Mouse (Mus musculus): ENCODE measurements around the gene Myo1d. TPM values are rescaled to one million over a fixed set of nuclear protein-coding genes. Genes with fewer than 3 reads are reported as not detected.

Myo1d gene
- polyA plus RNA-seq, 1 experiment from 2014 or later = 30.5 TPM

DNA sequence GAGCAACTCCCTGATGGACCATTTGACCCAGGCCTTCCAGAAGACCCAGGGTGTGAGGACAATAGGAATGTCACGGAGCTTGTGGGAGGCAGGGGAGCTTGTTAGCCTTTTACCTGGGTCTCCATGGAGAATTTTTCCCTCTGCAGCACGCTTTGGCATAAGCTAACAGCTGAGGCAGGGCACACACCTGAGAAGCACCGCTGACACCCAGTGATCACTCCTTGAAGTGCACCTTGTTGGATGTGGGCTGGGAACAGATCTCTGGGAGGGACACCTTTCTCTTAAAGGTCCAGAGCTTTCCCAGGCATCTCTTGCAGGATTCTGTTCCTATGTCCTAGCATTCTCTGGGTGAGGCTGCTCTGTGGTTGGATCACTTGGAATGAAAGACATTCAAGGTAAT, 20.2 kb upstream of the Myo1d start:
- Histone ChIP-seq H3K36me3 (no peaks in the 10 kb centered on the region), H3K9ac (no peak overlapping the region), H3K9me3 (no peaks in the 10 kb centered on the region), H3K4me2 (no peak overlapping the region), H3K27ac (no peak overlapping the region), H3K4me1 (no peaks in the 10 kb centered on the region), H3K27me3 (replicated peaks) (no peaks in the 10 kb centered on the region), H3K4me3 (replicated peaks) (no peak overlapping the region)
- ATAC-seq (ENCODE audit: insufficient read depth, low FRiP score, low read depth) = no peak; the same call in 1 of the 2 replicates
- WGBS = 43% methylated on average over 3 of the region's 3 CpGs

DNA sequence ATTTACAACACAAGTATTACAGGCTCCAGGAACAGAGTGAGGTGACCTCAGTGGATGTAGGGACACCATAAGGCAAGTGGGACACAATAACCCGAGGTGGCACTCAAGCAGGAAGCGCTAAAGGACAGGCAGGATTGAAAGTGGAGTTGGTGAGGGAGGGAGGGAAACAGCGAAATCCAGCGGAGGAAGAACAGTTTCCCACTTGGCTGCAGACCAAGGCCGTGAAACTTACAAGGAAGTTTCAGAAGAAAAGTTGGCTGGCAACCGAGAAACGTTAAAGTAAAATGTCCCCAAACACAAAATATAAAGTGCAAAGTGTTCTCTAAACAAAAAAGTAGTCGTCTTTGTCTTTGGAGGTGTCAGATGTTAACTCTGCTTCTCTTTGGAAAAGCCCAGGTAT, 15.6 kb upstream of the Myo1d start:
- Histone ChIP-seq H3K27me3 (replicated peaks) (no peaks in the 10 kb centered on the region), H3K4me1 (0 out of 2 replicates have a peak, but pooled peaks cover 3% of the 10 kb centered on the region), H3K4me2 (no peak overlapping the region), H3K4me3 (replicated peaks) (no peak overlapping the region), H3K36me3 (no peaks in the 10 kb centered on the region), H3K9ac (no peak overlapping the region), H3K27ac (no peak overlapping the region), H3K9me3 (no peaks in the 10 kb centered on the region)
- no peak for ATAC-seq (ENCODE audit: insufficient read depth, low FRiP score, low read depth)
- WGBS = 50% methylated on average over 8 of the region's 8 CpGs

- H3K4me3 ChIP-seq (replicated peaks) = no peak overlapping the region
- H3K27ac ChIP-seq = no peak overlapping the region
- ATAC-seq (ENCODE audit: insufficient read depth, low FRiP score, low read depth) = no peak
- H3K9me3 ChIP-seq = no peaks in the 10 kb centered on the region
- no peaks in the 10 kb centered on the region for H3K36me3 ChIP-seq
- WGBS = 87% methylated on average over 4 of the region's 4 CpGs
- H3K27me3 ChIP-seq (replicated peaks) = no peaks in the 10 kb centered on the region
- H3K4me1 ChIP-seq = 0 out of 2 replicates have a peak, but pooled peaks cover 3% of the 10 kb centered on the region
- H3K9ac ChIP-seq = no peak overlapping the region
- no peak overlapping the region for H3K4me2 ChIP-seq
These were observed 14.5 kb upstream of the Myo1d start for GRCm38 (mm10) chr11:80794290-80794689.

DNA sequence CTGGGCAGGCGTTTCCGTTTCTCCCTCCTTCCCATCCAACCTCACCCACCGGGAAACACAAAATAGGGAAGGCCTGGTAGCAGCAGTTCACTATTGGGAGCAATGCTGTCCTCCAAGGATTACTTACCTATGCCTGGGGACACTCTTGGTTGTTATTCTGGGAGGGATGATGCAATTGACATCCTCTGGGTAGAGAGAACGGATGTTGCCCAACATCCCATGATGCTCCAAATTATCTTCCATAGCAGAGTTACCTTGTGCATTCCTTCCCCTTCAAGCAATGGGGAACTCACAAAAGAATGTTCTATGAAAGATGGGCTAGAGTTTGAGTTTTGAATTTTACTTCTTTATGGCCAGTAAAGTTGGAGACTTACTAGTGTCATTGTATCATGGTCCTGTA, 13.6 kb upstream of the Myo1d start:
- WGBS = 81% methylated on average over 4 of the region's 4 CpGs
- Histone ChIP-seq H3K27ac (no peak overlapping the region), H3K9ac (no peak overlapping the region), H3K9me3 (no peaks in the 10 kb centered on the region), H3K36me3 (no peaks in the 10 kb centered on the region), H3K4me3 (replicated peaks) (no peak overlapping the region), H3K27me3 (replicated peaks) (no peaks in the 10 kb centered on the region), H3K4me2 (no peak overlapping the region), H3K4me1 (0 out of 2 replicates have a peak, but pooled peaks cover 3% of the 10 kb centered on the region)
- no peak for ATAC-seq (ENCODE audit: insufficient read depth, low FRiP score, low read depth)

- H3K4me2 ChIP-seq = no peak overlapping the region
- no peak overlapping the region for H3K9ac ChIP-seq
- H3K27ac ChIP-seq = peak overlapping the region; percentile 84
- no peaks in the 10 kb centered on the region for H3K36me3 ChIP-seq
- H3K27me3 ChIP-seq (replicated peaks) = no peaks in the 10 kb centered on the region
- H3K4me1 ChIP-seq = 0 out of 2 replicates have a peak, but pooled peaks cover 3% of the 10 kb centered on the region
- no peaks in the 10 kb centered on the region for H3K9me3 ChIP-seq
- peak; percentile 79; the same call in 1 of the 2 replicates for ATAC-seq (ENCODE audit: insufficient read depth, low FRiP score, low read depth)
- H3K4me3 ChIP-seq (replicated peaks) = no peak overlapping the region
- WGBS = 35% methylated on average over 3 of the region's 3 CpGs
These were observed 12.0 kb upstream of the Myo1d start for GRCm38 (mm10) chr11:80791677-80792432.

- no peak overlapping the region for H3K27ac ChIP-seq
- no peaks in the 10 kb centered on the region for H3K36me3 ChIP-seq
- H3K9me3 ChIP-seq = no peaks in the 10 kb centered on the region
- H3K4me3 ChIP-seq (replicated peaks) = no peak overlapping the region
- WGBS = 68% methylated on average over 3 of the region's 3 CpGs
- H3K4me1 ChIP-seq = 0 out of 2 replicates have a peak, but pooled peaks cover 3% of the 10 kb centered on the region
- H3K4me2 ChIP-seq = no peak overlapping the region
- H3K27me3 ChIP-seq (replicated peaks) = no peaks in the 10 kb centered on the region
- no peak overlapping the region for H3K9ac ChIP-seq
- ATAC-seq (ENCODE audit: insufficient read depth, low FRiP score, low read depth) = no peak
These were observed 10.6 kb upstream of the Myo1d start for GRCm38 (mm10) chr11:80790413-80790812.

DNA sequence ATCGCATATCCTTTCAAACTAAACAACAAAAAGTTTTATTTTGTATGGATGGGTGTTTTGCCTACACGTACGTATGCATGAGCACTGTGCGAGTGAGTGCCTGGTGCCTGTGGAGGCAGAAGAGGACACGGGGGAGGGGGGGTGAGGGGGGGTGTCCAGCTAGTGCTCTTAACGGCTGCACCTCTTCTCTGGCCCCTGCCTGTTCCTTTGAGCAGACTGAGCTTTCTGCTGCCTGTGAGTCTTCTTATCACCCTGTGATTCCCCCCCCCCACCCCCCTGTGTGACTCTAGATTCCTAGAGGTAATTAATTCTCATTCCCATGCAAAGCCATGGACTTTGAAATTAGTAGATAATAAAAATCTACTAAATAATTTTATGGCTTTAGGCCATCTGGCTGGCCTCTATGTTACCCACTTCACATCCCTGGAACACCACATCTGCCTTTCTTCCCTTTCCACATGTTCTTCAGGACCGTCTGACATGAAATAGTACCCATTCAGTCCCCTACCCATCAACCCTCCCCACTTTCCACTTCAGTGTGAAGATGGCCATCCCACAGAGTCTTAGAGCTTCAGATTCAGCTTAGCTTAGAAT, 9.9 kb upstream of the Myo1d start:
- Histone ChIP-seq H3K27ac (no peak overlapping the region), H3K4me2 (no peak overlapping the region), H3K36me3 (no peaks in the 10 kb centered on the region), H3K9me3 (no peaks in the 10 kb centered on the region), H3K27me3 (replicated peaks) (no peaks in the 10 kb centered on the region), H3K4me1 (0 out of 2 replicates have a peak, but pooled peaks cover 3% of the 10 kb centered on the region), H3K9ac (no peak overlapping the region), H3K4me3 (replicated peaks) (no peak overlapping the region)
- no peak for ATAC-seq (ENCODE audit: insufficient read depth, low FRiP score, low read depth)
- WGBS = 50% methylated on average over 7 of the region's 7 CpGs

GRCm38 (mm10) chr11:80785672-80786071, 5.8 kb upstream of the Myo1d start:
- H3K36me3 ChIP-seq = no peaks in the 10 kb centered on the region
- WGBS = 79% methylated on average over 5 of the region's 5 CpGs
- no peak overlapping the region for H3K4me2 ChIP-seq
- no peaks in the 10 kb centered on the region for H3K9me3 ChIP-seq
- H3K27me3 ChIP-seq (replicated peaks) = no peaks in the 10 kb centered on the region
- H3K4me1 ChIP-seq = no peaks in the 10 kb centered on the region
- H3K27ac ChIP-seq = no peak overlapping the region
- no peak overlapping the region for H3K4me3 ChIP-seq (replicated peaks)
- no peak for ATAC-seq (ENCODE audit: insufficient read depth, low FRiP score, low read depth)
- no peak overlapping the region for H3K9ac ChIP-seq

DNA sequence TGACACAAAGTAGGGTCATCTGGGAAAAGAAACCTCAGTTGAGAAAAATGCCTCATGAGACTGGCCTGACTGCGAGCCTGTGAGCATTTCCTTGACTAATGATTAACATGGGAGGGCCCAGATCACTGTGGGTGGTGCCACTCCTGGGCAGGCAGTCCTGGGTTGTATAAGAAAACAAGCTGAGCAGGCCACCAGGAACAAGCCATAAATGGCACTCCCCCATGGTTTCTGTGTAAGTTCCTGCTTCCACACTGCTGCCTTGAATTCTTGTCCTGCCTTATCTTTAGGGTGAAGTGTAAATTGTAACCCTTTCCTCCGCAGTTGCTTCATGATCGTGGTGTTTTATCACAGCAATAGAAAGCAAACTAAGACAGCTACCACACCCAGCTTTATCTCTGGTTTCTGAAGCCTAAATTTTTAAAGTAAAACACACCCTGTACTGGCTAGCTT, 4.5 kb upstream of the Myo1d start:
- no peaks in the 10 kb centered on the region for H3K9me3 ChIP-seq
- 11% methylated on average over 3 of the region's 3 CpGs for WGBS
- no peaks in the 10 kb centered on the region for H3K27me3 ChIP-seq (replicated peaks)
- H3K4me2 ChIP-seq = 0 out of 2 replicates have a peak overlapping the region, but pooled peaks have one; percentile 19
- H3K9ac ChIP-seq = no peak overlapping the region
- ATAC-seq (ENCODE audit: insufficient read depth, low FRiP score, low read depth) = peak; percentile 85
- H3K36me3 ChIP-seq = no peaks in the 10 kb centered on the region
- H3K4me1 ChIP-seq = peaks cover 2% of the 10 kb centered on the region
- H3K27ac ChIP-seq = peak overlapping the region; percentile 94
- H3K4me3 ChIP-seq (replicated peaks) = no peak overlapping the region

DNA sequence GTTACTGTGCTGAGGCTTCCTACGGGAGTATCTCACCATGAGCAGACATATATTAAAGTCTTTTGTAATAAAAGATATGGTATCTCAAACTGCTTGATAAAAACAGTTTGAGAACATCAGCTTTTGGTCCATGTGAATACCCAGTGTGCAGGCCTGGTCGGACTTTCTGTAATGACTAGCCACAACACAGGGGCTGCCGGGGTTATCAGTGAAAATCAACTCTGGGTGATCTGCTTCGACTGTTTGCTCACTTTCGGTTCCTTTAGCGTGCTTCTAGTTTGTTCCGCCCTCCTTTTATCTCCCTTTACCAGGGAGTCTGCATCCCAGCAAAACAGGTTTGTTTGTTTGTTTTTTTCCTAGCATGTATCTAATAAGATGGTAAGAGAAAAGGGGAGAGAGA, 3.6 kb upstream of the Myo1d start:
- no peak overlapping the region for H3K4me3 ChIP-seq (replicated peaks)
- H3K9me3 ChIP-seq = no peaks in the 10 kb centered on the region
- no peak overlapping the region for H3K4me2 ChIP-seq
- H3K27me3 ChIP-seq (replicated peaks) = no peaks in the 10 kb centered on the region
- peak overlapping the region; percentile 94; the same call in 1 of the 2 replicates for H3K27ac ChIP-seq
- H3K9ac ChIP-seq = no peak overlapping the region
- WGBS = 43% methylated on average over 7 of the region's 7 CpGs
- H3K4me1 ChIP-seq = peaks cover 4% of the 10 kb centered on the region
- no peaks in the 10 kb centered on the region for H3K36me3 ChIP-seq
- no peak for ATAC-seq (ENCODE audit: insufficient read depth, low FRiP score, low read depth)

GRCm38 (mm10) chr11:80781535-80781934, 1.7 kb upstream of the Myo1d start:
- no peak overlapping the region for H3K9ac ChIP-seq
- H3K4me2 ChIP-seq = no peak overlapping the region
- H3K9me3 ChIP-seq = no peaks in the 10 kb centered on the region
- H3K27ac ChIP-seq = no peak overlapping the region
- no peak overlapping the region for H3K4me3 ChIP-seq (replicated peaks)
- H3K4me1 ChIP-seq = peaks cover 8% of the 10 kb centered on the region
- 90% methylated on average over 2 of the region's 2 CpGs for WGBS
- H3K36me3 ChIP-seq = no peaks in the 10 kb centered on the region
- no peak for ATAC-seq (ENCODE audit: insufficient read depth, low FRiP score, low read depth)
- no peaks in the 10 kb centered on the region for H3K27me3 ChIP-seq (replicated peaks)

DNA sequence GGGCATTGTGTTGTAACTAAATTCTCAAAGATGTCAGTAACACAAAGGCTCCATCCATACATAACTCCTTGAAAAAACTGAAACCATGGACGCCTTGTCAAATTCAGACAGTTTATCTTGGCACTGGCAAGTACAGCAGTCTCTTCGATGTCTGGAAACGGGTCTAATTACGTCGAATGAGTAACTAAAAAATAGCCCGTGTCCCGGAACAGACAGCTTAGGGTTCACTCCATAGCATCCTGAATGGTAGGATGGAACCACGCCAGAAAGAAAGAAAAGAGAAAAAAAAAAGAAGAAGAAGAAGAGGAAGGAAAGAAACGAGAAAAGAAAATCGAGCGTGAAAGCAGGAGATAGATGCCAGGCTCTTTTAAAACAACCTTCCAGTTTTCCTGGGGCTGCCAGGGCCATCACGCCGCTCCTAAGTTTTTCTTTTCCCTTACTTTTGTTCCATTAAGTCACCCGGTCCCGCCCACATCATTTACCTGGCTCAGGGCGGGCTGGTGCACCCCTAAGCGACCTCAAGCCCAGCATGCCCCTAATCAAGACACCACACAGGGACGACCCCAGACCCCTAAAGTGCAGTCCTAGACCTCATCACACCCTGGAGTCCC, 804 bp downstream of the Myo1d start:
- no peak; the same call in 1 of the 2 replicates for ATAC-seq (ENCODE audit: insufficient read depth, low FRiP score, low read depth)
- 2% methylated on average over 18 of the region's 18 CpGs for WGBS

More for the DNA sequence above, 804 bp downstream of the Myo1d start:
- H3K27me3 ChIP-seq (replicated peaks) = no peaks in the 10 kb centered on the region
- H3K4me1 ChIP-seq = peaks cover 12% of the 10 kb centered on the region
- no peaks in the 10 kb centered on the region for H3K9me3 ChIP-seq
- peak overlapping the region; percentile 85 for H3K27ac ChIP-seq
- peak overlapping the region; percentile 86 for H3K4me2 ChIP-seq
- peak overlapping the region; percentile 68 for H3K4me3 ChIP-seq (replicated peaks)
- H3K36me3 ChIP-seq = no peaks in the 10 kb centered on the region
- H3K9ac ChIP-seq = peak overlapping the region; percentile 42; the same call in 1 of the 2 replicates
